Mouse (Mus musculus) Patski (cell line): Measurements from ENCODE around the gene Fbxl18. TPM values are rescaled to one million over a fixed set of nuclear protein-coding genes. Genes with fewer than 3 reads are reported as not detected.

Experiments used
- ATAC-seq: fragments of 100-300 bp; one replicate; pipeline ENCODE4 v1.8.0; 2021
- CTCF ChIA-PET: fragments of 350-600 bp; sonication (Branson Sonifier 250); formaldehyde crosslinking; loops from one replicate; lab custom pipeline; 2022; ENCODE audit warnings: inconsistent platforms; lab: Charles Lee
- POLR2A ChIA-PET: fragments of 350-600 bp; sonication (Branson Sonifier 250); formaldehyde crosslinking; loops from one replicate; lab custom pipeline; 2022; ENCODE audit warnings: antibody characterized with exemption, inconsistent platforms; lab: Charles Lee
- DNase-seq: peaks from one replicate; pipeline ENCODE4 v3.0.0-alpha.2; 2011; ENCODE audit warnings: low read depth, low spot score
- H3K27me3 ChIP-seq: fragments of 371-371 bp; one replicate; pipeline ENCODE4 v1.5.1; 2021
- CTCF ChIP-seq: fragments of 100-300 bp; IDR thresholded peaks from one replicate; pipeline ENCODE4 v1.5.1; 2021
- in situ Hi-C: fragments of 300-500 bp; cut with MboI; formaldehyde crosslinking; loops from 3 replicates; pipeline ENCODE4 v1.11.1; 2018; ENCODE audit warnings: low pct_unique_long_range_greater_than_20kb, mixed read lengths
- polyA plus RNA-seq: library from polyadenylated mRNA; unstranded; gene quantifications from one replicate; pipeline ENCODE4 v1.2.3, GENCODE M21; 2021

The Fbxl18 gene
- polyA plus RNA-seq, 1 experiment from 2014 or later, result 11.1 TPM

DNA sequence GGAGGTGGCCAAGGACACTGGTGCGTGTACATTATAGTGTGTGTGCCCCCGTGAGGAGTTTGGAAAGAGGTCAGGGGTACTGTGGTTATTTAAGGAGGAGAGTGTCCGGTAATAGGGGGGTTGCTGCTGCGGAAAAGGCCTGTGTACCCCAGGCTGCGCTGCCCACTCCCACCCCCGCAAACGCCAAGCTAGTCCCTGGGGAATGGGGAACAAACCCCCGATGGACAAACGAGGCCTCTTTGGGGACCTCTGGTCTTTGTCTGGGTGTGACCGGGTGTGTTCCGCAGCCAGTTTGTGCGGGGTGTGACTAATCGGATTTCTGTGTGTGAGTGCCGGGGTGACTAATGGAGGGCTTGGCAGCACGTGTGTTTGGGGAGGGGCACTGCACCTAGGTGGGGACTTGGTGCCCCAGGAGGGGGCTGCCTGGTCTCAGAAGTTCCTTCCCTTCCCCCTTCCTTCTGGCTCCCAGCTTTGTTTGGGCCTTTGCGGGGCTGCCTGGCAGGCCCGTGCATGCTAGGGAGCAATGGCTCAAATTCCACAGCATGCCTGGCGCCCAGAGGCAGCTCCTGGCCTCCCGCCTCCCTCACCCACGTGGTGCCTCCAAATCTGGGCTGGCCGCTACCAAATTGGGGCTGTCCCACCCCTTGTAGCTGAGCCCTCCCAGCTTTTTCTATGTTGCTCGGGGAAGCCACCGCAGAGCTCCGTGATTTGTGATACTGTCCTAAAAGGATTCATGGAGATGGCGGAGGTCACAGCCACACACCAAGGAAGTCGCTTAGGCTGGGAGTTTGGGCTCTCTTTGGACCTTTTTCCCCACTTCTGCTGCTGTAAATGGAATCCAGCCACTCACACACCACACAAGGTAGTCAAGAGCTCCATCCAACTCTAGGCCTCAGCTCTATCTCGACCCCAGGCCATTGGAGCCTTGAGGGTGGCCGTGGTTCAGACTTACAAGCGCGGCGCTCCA is 71.8 kb downstream of the Fbxl18 start:
- TF ChIP-seq CTCF, result no peak
- POLR2A ChIA-PET, result interaction anchor here (0.6 to 4.8 kb wide), 17 partner anchors 10 to 472 kb away, joined by 3 to 43 read pairs (median 8); no protein-coding TSS in a partner anchor
- no peaks in the 10 kb centered on the region for H3K27me3 ChIP-seq
- CTCF ChIA-PET, result interaction anchor here (0.7 to 2.5 kb wide), 8 partner anchors 10 to 54 kb away, joined by 3 to 17 read pairs (median 4); no protein-coding TSS in a partner anchor
- DNase-seq (no peak), ATAC-seq (peak; percentile 47)
- in situ Hi-C loops, result no loop called here

DNA sequence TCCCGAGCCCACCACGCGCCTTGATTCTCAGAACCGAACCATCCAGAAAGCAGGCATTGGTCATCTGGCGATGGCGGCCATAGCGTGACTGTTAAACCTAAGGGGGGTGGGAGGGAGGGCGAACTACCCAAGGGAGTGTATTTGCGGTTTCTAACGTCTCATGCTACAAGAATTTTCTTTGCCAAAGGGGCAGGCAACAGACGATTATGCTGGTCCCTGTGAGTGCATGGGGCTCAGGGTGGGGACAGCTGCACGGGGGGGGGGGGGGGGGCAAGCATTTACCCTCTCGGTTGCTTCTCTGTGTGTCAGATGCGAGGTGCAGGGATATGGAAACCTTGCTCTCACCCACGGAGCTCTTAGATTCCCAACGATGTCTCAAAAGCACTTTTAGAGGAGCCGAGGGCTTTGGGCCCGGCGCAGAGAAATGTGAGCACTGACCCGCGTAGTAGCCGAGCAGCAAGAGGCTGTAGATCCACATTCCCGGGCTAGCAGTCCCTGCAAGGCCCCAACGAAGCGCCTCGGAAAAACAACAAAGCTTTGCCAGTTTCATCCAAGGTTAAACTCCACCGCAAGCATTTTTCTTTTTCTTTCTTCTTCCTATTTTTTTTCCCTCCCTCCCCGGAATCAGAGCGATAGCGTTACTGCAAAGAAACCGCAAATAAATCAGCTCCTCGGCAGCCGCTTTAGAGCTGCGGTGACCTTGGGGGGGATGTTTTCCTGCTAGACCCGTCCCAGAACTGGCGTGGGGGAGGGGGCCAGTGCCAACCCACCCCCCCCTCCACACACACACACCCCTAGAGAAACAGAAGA is 72.7 kb downstream of the Fbxl18 start:
- no peak for TF ChIP-seq CTCF
- no peaks in the 10 kb centered on the region for H3K27me3 ChIP-seq
- in situ Hi-C loops, result no loop called here
- ChIA-PET CTCF (interaction anchor here (0.7 to 2.5 kb wide), 9 partner anchors 10 to 55 kb away, joined by 3 to 17 read pairs (median 3); no protein-coding TSS in a partner anchor), POLR2A (interaction anchor here (0.6 to 4.8 kb wide), 18 partner anchors 9 to 231 kb away, joined by 3 to 43 read pairs (median 8); no protein-coding TSS in a partner anchor)
- DNase-seq (no peak), ATAC-seq (no peak)

DNA sequence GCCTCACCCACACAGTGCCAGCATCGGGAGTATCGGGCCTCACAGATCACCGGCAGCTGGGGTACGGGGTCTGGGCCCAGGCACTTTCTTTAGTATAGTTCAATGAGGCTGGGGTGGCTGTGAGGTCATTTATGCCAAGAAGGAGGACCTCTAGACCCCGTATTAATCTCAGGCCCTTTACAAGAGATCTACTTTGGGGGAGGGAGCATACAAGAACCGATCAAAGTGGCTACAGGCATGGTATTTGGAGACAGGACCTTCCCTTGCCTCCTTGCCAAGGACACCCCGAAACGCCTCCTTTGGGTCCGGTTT is 73.3 kb downstream of the Fbxl18 start:
- ChIA-PET POLR2A (interaction anchor here (1.2 to 4.8 kb wide), 12 partner anchors 8 to 232 kb away, joined by 3 to 43 read pairs (median 6); no protein-coding TSS in a partner anchor), CTCF (interaction anchor here (1.0 to 1.9 kb wide), 4 partner anchors 9 to 55 kb away, joined by 3 to 5 read pairs (median 3); no protein-coding TSS in a partner anchor)
- ATAC-seq (no peak), DNase-seq (no peak)
- TF ChIP-seq CTCF, result no peak
- no peaks in the 10 kb centered on the region for H3K27me3 ChIP-seq
- in situ Hi-C loops, result no loop called here

DNA sequence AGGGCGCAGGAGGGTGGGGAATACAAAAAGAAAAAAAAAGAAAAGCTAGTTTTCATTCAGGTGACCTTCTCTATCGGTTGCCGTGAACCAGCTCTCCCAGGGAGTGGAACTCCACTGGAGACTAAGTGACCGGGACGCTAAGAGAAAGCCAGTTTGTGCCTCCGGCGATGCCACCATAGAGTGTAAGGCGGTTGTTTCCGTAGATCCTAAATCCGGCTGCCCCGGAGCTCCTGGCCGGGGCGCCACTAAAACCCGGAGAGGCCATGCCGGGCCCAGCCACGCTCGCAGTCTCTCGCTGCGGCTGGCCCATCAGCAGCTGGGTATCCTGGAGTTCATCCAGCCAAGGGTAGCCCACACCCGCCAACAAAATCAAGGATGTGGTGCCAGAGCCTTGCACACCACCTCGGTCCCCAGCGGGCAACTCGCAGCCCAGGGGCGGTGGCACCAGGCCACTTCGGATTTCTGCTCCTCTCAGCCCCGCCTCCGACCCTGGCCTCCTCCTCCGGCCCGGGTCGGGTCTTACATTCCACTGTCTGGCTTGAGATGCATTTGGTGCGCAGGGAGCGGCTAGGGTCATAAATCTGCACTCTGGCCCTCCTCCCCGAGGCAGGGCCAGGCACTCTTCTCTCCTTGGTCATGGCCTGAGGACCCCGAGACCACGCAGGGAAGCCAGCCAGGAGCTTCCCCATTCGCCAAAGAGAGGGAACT is 73.8 kb downstream of the Fbxl18 start:
- ChIA-PET POLR2A (interaction anchor here (0.6 to 4.8 kb wide), 17 partner anchors 8 to 232 kb away, joined by 3 to 43 read pairs (median 5); no protein-coding TSS in a partner anchor), CTCF (interaction anchor here (1.0 to 1.9 kb wide), 4 partner anchors 9 to 56 kb away, joined by 3 to 5 read pairs (median 3); no protein-coding TSS in a partner anchor)
- DNase-seq (no peak), ATAC-seq (peak; percentile 49)
- H3K27me3 ChIP-seq, result no peaks in the 10 kb centered on the region
- TF ChIP-seq CTCF, result no peak
- in situ Hi-C loops, result no loop called here

DNA sequence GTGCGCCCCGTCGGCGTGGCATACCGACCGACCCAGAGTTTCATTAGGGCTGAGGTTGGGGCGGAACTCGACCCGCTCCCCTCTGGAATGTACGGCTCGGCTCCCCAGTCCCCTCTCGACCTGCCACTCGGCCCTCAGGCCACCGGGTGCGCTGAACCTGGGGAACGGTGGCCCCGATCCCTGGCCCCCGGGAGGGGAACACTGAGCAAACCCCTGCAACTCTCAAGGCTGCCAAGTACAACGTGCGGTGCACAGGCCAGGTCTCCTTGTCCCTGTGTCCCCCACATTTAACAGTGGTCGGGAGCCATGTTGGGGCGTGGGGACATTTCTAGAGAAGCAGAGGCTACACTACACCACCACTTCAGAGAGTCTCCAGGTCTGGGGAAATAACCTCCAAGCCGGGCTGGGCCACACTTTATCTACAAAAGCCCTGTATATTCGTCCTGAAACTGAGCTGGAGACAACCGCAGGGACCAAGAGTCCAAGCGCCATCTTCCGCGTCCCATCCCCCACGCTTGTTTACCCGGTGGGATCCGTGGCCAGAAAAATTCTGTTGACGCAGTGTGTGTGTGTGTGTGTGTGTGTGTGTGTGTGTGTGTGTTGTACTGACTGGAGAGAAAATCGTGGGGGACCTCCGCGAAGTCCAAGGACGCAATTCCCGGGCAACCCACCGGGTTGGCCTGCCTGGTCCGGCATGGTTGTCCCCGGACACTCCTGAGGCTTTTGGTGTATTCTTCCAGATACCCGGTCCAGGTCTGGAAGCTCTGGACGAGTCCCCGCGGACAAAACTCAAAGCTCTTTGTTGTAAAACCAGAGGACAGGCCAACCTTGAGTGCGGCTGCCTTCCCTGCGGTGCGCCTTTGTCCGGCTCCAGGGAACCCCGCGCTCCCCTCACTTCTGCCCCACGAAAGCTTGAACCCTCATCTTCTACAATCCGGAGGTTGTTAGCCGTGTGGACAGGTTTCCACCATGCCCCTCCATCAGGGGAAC is 74.7 kb downstream of the Fbxl18 start:
- in situ Hi-C loops, result no loop called here
- no peak for TF ChIP-seq CTCF

DNA sequence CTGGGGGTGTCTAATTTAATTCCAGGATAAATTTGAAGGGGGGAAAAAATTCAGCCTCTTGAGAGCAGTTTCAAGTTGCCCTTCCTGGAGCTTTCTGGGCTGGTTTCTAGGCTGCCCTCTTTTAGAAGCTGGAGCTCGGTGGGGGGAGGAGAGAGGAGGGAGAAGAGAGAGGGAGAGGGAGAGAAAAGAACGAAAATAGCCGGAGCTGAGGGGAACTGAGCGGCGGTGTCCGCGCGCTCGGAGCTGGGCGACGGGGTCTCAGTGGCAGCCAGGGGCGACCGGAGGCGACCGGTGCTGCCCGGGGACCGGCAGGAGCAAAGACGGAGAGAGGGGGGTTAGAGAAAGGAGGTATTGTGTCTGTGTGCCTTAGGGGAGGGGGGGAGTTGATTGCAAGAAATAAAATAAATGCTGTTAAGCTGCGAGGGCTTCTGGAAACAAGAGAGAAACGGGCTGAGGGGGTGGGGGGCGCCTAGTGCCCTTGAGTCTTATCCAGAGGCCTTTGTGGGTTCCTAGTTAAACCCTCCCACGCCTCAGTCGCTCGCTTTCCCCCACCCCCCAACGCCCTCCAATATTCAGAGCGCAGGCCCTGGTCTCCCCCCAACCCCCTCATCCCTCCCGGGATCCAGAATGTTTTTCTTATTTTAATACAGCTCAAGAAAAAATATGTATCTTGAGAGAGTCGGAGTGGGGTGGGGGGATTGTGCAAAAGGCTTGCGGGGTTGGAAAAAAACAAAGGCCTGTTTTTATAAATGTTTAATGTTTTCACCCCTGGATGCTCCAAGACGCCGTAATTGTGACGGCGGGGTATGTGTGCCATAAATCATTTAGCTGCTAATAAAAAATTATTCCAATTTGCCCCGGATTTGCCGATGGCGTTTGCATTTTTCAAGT is 75.6 kb downstream of the Fbxl18 start:
- ChIA-PET POLR2A (interaction anchor here (0.5 to 4.8 kb wide), 16 partner anchors 6 to 1820 kb away, joined by 3 to 43 read pairs (median 4); partner anchors contain the start of genes Actb and Fbxl18), CTCF (interaction anchor here (0.8 to 1.9 kb wide), 3 partner anchors 9 to 52 kb away, joined by 3 to 9 read pairs (median 4); no protein-coding TSS in a partner anchor)
- no peaks in the 10 kb centered on the region for H3K27me3 ChIP-seq
- TF ChIP-seq CTCF, result no peak
- no peak for DNase-seq
- ATAC-seq, result no peak
- in situ Hi-C loops, result no loop called here

More for the DNA sequence above, 74.7 kb downstream of the Fbxl18 start:
- POLR2A ChIA-PET, result interaction anchor here (0.5 to 4.8 kb wide), 17 partner anchors 7 to 235 kb away, joined by 3 to 43 read pairs (median 4); partner anchors contain the start of gene Fbxl18
- DNase-seq (no peak), ATAC-seq (no peak)
- CTCF ChIA-PET, result interaction anchor here (1.1 to 1.9 kb wide), 4 partner anchors 8 to 53 kb away, joined by 3 to 9 read pairs (median 4); no protein-coding TSS in a partner anchor
- H3K27me3 ChIP-seq, result no peaks in the 10 kb centered on the region

DNA sequence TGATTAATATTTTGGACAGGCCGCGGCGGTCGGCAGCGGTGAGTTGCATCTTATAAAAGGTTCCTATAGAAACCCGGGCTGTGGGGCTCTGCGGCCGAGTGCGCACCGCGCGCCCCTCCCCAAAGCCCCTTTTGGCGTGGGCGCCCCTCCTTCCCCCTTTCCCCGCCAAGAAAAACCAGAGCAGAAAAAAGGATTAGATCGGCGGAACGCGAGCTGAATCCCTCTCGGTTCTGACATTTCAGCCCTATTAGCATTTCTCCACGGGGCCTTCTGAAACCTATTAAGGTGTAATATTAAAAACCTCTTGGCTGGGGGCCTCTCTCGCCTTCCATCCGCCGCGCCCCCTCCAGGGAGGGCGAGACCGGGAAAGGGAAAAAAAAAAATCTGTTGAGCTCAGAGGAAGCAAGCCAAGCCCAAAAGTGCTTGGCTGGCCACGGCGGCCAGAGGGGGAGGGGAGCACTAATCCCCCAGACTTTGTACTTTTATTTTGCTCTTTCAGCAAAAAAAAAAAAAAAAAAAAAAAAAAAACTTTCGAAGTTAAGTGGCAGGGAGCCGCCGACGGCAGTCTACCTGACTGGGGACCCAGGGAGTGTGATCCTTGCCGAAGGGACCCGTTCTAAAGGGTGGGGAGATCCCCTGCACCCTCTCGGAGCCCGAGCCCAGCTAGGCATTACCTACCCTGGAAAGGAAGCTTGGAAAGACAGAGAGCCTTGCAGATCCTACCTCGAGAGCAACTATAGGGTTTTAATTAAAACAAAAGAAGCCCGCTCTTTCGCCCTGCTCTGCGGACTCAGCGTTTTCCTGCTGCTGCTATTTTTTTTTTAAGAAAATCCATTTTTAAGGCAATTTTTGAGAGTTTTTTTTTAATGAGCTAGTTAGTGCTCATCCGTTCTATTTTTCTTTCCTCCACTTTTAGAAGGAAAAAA is 76.5 kb downstream of the Fbxl18 start:
- TF ChIP-seq CTCF, result no peak
- ChIA-PET POLR2A (interaction anchor here (0.6 to 4.1 kb wide), 16 partner anchors 8 to 1819 kb away, joined by 3 to 28 read pairs (median 4); partner anchors contain the start of genes Actb and Fbxl18), CTCF (interaction anchor here (0.8 to 1.9 kb wide), 3 partner anchors 9 to 51 kb away, joined by 3 to 9 read pairs (median 4); no protein-coding TSS in a partner anchor)
- in situ Hi-C loops, result no loop called here
- no peak for DNase-seq
- H3K27me3 ChIP-seq, result no peaks in the 10 kb centered on the region
- ATAC-seq, result no peak
